Mouse (Mus musculus): ENCODE measurements around the gene Ubxn10. TPM values are rescaled to one million over a fixed set of nuclear protein-coding genes. Genes with fewer than 3 reads are reported as not detected.
A peak's percentile ranks its signal among the peaks of the same experiment; 100 is the strongest.

Ubxn10 gene
- polyA plus RNA-seq, 1 experiment from 2014 or later: 3.4 TPM

DNA sequence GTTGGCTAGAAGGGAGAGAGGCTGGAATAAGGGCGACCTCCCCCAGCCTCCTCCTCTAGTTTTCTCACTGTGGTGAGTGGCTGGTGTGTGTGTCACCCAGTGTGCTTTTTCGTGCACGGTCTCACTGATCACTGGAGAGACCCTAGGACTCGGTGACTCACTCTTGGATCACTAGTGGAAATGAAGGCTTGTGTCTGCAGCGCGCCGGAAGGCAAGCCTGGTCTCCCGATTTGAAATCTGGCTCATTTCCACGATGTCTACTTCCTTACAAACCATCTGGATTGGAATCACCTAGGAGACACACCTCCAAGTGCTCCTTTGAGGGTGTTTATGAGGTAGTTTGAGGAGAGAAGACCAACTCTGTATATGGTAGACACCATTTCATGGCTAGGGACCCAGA lies 9.9 kb upstream of the Ubxn10 start:
- 91% methylated on average over 9 of the region's 9 CpGs for WGBS
- ATAC-seq (no peak), DNase-seq (ENCODE audit: low spot score) (no peak)
- Histone ChIP-seq H3K9me3 (replicated peaks; ENCODE audit: control insufficient read depth, low read length) (no peaks in the 10 kb centered on the region), H3K4me2 (ENCODE audit: low read length) (no peak overlapping the region), H3K27ac (ENCODE audit: low read depth, low read length) (no peak overlapping the region), H3K27me3 (replicated peaks; ENCODE audit: control insufficient read depth, insufficient read depth, low read length) (no peaks in the 10 kb centered on the region), H3K4me1 (ENCODE audit: control insufficient read depth, insufficient read depth, low read length) (no peaks in the 10 kb centered on the region), H3K36me3 (ENCODE audit: control insufficient read depth, insufficient read depth, low read length) (no peaks in the 10 kb centered on the region), H3K4me3 (ENCODE audit: low read depth, low read length) (no peak overlapping the region), H3K9ac (ENCODE audit: low read length) (no peak overlapping the region)

DNA sequence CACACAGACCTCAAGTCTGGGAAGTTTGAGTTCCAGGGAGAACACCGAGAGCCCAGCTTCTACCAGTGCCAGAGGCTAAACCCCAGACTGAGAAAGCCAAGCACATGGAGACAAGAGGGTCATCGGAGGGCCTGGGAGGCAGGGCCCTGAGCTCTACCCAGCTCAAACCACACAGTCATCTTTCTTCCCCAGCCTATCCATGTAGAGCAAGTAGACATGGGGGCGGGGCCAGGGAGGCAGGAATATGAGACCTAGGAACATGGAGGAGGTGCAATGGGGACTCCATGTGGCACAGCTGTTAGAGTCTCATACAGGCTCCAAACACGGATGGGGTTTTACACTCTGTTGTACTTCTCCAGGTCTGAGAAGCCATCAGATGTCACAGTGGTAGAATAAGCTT lies 8.9 kb upstream of the Ubxn10 start:
- H3K36me3 ChIP-seq (ENCODE audit: control insufficient read depth, insufficient read depth, low read length): no peaks in the 10 kb centered on the region
- ATAC-seq: no peak
- no peak overlapping the region for H3K27ac ChIP-seq (ENCODE audit: low read depth, low read length)
- no peaks in the 10 kb centered on the region for H3K27me3 ChIP-seq (replicated peaks; ENCODE audit: control insufficient read depth, insufficient read depth, low read length)
- no peak overlapping the region for H3K4me2 ChIP-seq (ENCODE audit: low read length)
- no peaks in the 10 kb centered on the region for H3K4me1 ChIP-seq (ENCODE audit: control insufficient read depth, insufficient read depth, low read length)
- H3K4me3 ChIP-seq (ENCODE audit: low read depth, low read length): no peak overlapping the region
- WGBS: 70% methylated on average over 4 of the region's 4 CpGs
- no peaks in the 10 kb centered on the region for H3K9me3 ChIP-seq (replicated peaks; ENCODE audit: control insufficient read depth, low read length)
- DNase-seq (ENCODE audit: low spot score): no peak
- no peak overlapping the region for H3K9ac ChIP-seq (ENCODE audit: low read length)

DNA sequence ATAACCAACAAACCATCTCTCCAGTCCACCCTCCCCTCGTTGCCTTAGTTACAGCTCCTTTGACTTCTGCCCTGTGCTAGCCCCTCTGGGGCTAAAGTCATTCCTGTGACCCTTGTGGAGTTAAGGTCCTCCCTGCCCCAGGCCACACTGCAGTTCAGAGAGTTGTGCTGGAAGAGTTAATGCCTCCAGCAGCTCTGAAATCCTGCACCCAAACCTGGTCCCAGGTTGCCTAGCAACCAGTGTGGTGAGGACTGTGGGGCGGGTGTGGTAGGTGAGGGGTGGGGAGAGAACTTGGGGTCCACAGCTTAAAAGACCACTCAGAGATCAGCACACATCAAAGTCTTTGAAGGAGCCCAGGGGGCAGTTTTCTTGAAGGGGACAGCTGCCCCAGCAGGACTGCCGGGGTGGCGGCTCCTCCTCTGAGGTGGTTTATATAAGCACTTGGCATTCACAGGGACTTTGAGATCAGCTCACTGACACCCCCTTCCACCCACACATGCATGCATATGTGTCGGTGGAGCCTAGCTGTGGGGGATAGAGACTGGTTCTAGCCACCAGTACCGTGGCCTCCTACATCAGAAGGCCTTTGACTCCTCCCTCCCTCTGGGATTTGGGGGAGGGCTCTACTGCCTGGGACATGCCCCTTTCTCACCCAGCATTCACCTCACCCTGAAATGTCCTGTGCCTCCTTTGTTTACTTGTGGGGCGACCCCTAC lies 2.3 kb upstream of the Ubxn10 start:
- Histone ChIP-seq H3K9me3 (replicated peaks; ENCODE audit: control insufficient read depth, low read length) (no peaks in the 10 kb centered on the region), H3K27ac (ENCODE audit: low read depth, low read length) (no peak overlapping the region), H3K27me3 (replicated peaks; ENCODE audit: control insufficient read depth, insufficient read depth, low read length) (no peaks in the 10 kb centered on the region), H3K9ac (ENCODE audit: low read length) (no peak overlapping the region), H3K4me3 (ENCODE audit: low read depth, low read length) (no peak overlapping the region), H3K4me1 (ENCODE audit: control insufficient read depth, insufficient read depth, low read length) (0 out of 2 replicates have a peak, but pooled peaks cover 3% of the 10 kb centered on the region), H3K36me3 (ENCODE audit: control insufficient read depth, insufficient read depth, low read length) (no peaks in the 10 kb centered on the region), H3K4me2 (ENCODE audit: low read length) (no peak overlapping the region)
- no peak for ATAC-seq
- 25% methylated on average over 7 of the region's 7 CpGs for WGBS
- peak; percentile 30 for DNase-seq (ENCODE audit: low spot score)

DNA sequence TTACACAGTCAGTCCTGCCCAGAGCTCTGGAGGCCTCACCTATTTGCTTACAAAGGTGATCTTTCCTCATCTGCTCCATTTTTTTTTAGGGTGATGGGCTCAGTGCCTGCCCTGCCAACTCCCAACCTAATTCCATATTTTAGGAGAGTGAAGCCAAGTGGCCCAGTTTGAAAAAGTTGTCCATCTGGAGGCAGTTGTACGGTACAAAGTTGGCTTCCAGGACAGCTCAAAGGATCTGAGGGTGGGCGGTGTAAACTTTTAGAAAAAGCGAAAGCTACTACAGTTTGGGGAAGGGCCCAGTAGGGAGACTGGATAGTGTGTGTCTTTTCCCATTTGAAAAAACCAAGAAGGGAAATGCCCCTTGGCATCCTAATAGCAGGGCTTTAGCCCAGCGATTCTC lies 2.1 kb downstream of the Ubxn10 start:
- no peak overlapping the region for H3K9ac ChIP-seq (ENCODE audit: low read length)
- H3K4me2 ChIP-seq (ENCODE audit: low read length): no peak overlapping the region
- H3K9me3 ChIP-seq (replicated peaks; ENCODE audit: control insufficient read depth, low read length): no peaks in the 10 kb centered on the region
- 0 out of 2 replicates have a peak, but pooled peaks cover 3% of the 10 kb centered on the region for H3K4me1 ChIP-seq (ENCODE audit: control insufficient read depth, insufficient read depth, low read length)
- DNase-seq (ENCODE audit: low spot score): no peak
- H3K27ac ChIP-seq (ENCODE audit: low read depth, low read length): no peak overlapping the region
- WGBS: 92% methylated on average over 4 of the region's 4 CpGs
- no peaks in the 10 kb centered on the region for H3K27me3 ChIP-seq (replicated peaks; ENCODE audit: control insufficient read depth, insufficient read depth, low read length)
- no peak for ATAC-seq
- H3K4me3 ChIP-seq (ENCODE audit: low read depth, low read length): no peak overlapping the region
- H3K36me3 ChIP-seq (ENCODE audit: control insufficient read depth, insufficient read depth, low read length): no peaks in the 10 kb centered on the region

DNA sequence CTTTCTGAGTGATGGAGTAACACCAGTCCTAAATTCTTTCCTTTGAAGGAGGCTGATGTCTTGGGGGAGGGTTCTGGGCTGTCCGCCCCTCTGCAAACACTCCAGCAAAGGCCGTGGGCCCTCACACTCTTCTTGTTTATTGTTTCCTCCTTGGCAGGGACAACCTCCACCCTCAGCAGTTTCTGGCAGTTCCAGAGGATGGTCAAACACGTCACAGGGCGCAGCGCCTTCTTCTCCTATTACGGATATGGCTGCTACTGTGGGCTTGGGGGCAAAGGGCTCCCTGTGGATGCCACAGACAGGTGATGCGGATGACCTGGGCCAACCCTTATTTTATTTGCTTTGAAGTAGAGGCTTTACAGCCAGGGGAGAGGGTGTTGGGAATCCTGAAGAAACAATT lies 2.9 kb downstream of the Ubxn10 start:
- DNase-seq (ENCODE audit: low spot score) (no peak), ATAC-seq (no peak)
- peaks cover 6% of the 10 kb centered on the region; the same call in 1 of the 2 replicates for H3K4me1 ChIP-seq (ENCODE audit: control insufficient read depth, insufficient read depth, low read length)
- no peak overlapping the region for H3K4me2 ChIP-seq (ENCODE audit: low read length)
- no peak overlapping the region for H3K27ac ChIP-seq (ENCODE audit: low read depth, low read length)
- no peaks in the 10 kb centered on the region for H3K9me3 ChIP-seq (replicated peaks; ENCODE audit: control insufficient read depth, low read length)
- H3K27me3 ChIP-seq (replicated peaks; ENCODE audit: control insufficient read depth, insufficient read depth, low read length): no peaks in the 10 kb centered on the region
- no peak overlapping the region for H3K4me3 ChIP-seq (ENCODE audit: low read depth, low read length)
- WGBS: 89% methylated on average over 7 of the region's 7 CpGs
- H3K36me3 ChIP-seq (ENCODE audit: control insufficient read depth, insufficient read depth, low read length): no peaks in the 10 kb centered on the region
- no peak overlapping the region for H3K9ac ChIP-seq (ENCODE audit: low read length)

GRCm38 (mm10) chr4:138729018-138729703 lies 7.8 kb downstream of the Ubxn10 start:
- peaks cover 13% of the 10 kb centered on the region for H3K4me1 ChIP-seq (ENCODE audit: control insufficient read depth, insufficient read depth, low read length)
- H3K4me2 ChIP-seq (ENCODE audit: low read length): no peak overlapping the region
- H3K36me3 ChIP-seq (ENCODE audit: control insufficient read depth, insufficient read depth, low read length): no peaks in the 10 kb centered on the region
- WGBS: 18% methylated on average over 9 of the region's 9 CpGs
- H3K27ac ChIP-seq (ENCODE audit: low read depth, low read length): no peak overlapping the region
- H3K27me3 ChIP-seq (replicated peaks; ENCODE audit: control insufficient read depth, insufficient read depth, low read length): no peaks in the 10 kb centered on the region
- H3K9ac ChIP-seq (ENCODE audit: low read length): no peak overlapping the region
- DNase-seq (ENCODE audit: low spot score) (peak; percentile 67), ATAC-seq (peak; percentile 62; the same call in 1 of the 2 replicates)
- H3K4me3 ChIP-seq (ENCODE audit: low read depth, low read length): no peak overlapping the region
- no peaks in the 10 kb centered on the region for H3K9me3 ChIP-seq (replicated peaks; ENCODE audit: control insufficient read depth, low read length)

DNA sequence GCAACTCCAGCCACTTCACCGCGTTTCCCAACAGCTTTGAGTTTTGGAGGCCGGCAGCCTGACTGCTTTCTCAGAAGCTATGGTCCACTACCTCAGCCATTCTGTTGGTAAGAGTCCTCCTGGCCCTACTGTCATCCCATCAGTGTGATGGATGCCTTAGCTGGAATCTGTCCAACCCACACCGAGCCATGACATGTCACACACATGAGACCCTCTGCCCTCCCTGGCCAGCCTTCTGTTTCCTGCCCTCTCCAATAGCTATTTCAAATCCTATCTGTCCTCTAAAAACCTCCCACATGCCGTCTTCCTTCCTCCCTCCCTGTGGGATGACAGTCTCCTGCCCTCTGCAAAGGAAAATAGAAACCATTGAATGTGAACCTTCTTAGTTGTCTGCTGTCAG lies 11.2 kb downstream of the Ubxn10 start:
- no peak overlapping the region for H3K4me2 ChIP-seq (ENCODE audit: low read length)

GRCm38 (mm10) chr4:138725127-138725461 lies 11.9 kb downstream of the Ubxn10 start:
- no peaks in the 10 kb centered on the region for H3K9me3 ChIP-seq (replicated peaks; ENCODE audit: control insufficient read depth, low read length)
- peaks cover 17% of the 10 kb centered on the region for H3K4me1 ChIP-seq (ENCODE audit: control insufficient read depth, insufficient read depth, low read length)
- peak overlapping the region; percentile 16 for H3K4me3 ChIP-seq (ENCODE audit: low read depth, low read length)
- DNase-seq (ENCODE audit: low spot score): peak; percentile 70
- no peaks in the 10 kb centered on the region for H3K27me3 ChIP-seq (replicated peaks; ENCODE audit: control insufficient read depth, insufficient read depth, low read length)
- peak; percentile 75 for ATAC-seq
- H3K36me3 ChIP-seq (ENCODE audit: control insufficient read depth, insufficient read depth, low read length): no peaks in the 10 kb centered on the region
- H3K4me2 ChIP-seq (ENCODE audit: low read length): peak overlapping the region; percentile 51
- 7% methylated on average over 13 of the region's 13 CpGs for WGBS
- H3K27ac ChIP-seq (ENCODE audit: low read depth, low read length): no peak overlapping the region
- H3K9ac ChIP-seq (ENCODE audit: low read length): peak overlapping the region; percentile 40

More for the DNA sequence above, 11.2 kb downstream of the Ubxn10 start:
- H3K9me3 ChIP-seq (replicated peaks; ENCODE audit: control insufficient read depth, low read length): no peaks in the 10 kb centered on the region
- no peak overlapping the region for H3K27ac ChIP-seq (ENCODE audit: low read depth, low read length)
- H3K4me3 ChIP-seq (ENCODE audit: low read depth, low read length): no peak overlapping the region
- no peaks in the 10 kb centered on the region for H3K27me3 ChIP-seq (replicated peaks; ENCODE audit: control insufficient read depth, insufficient read depth, low read length)
- peaks cover 17% of the 10 kb centered on the region for H3K4me1 ChIP-seq (ENCODE audit: control insufficient read depth, insufficient read depth, low read length)
- DNase-seq (ENCODE audit: low spot score) (no peak), ATAC-seq (no peak)
- H3K36me3 ChIP-seq (ENCODE audit: control insufficient read depth, insufficient read depth, low read length): no peaks in the 10 kb centered on the region
- WGBS: 80% methylated on average over 5 of the region's 5 CpGs
- no peak overlapping the region for H3K9ac ChIP-seq (ENCODE audit: low read length)
